In genomic region chr8:41644626-41645025, GRCm38 (mm10) we compare ENCODE assay signal across 21 mouse cellular contexts.
"Had no signal": no experiment of that assay in that cellular context is flagged by ENCODE, and none has a peak within 500 bp of the region (broad histone marks: within the 10 kb centered on the region; RNA-seq: fewer than 3 reads in every experiment).

No protein-coding gene starts in this region.

- H3K9ac ChIP-seq: limb, embryonic 15.5 days; liver, embryonic 15.5 days; lung, embryonic 15.5 days; midbrain, embryonic 12.5 days; midbrain, embryonic 15.5 days; neural tube, embryonic 12.5 days; neural tube, embryonic 15.5 days had no signal

- H3K4me1 ChIP-seq: limb, embryonic 15.5 days; liver, embryonic 15.5 days; lung, embryonic 15.5 days; megakaryocyte, embryonic 14.5 days; midbrain, embryonic 12.5 days; midbrain, embryonic 15.5 days; neural tube, embryonic 12.5 days; neural tube, embryonic 15.5 days had no signal

- H3K9me3 ChIP-seq: limb, embryonic 15.5 days; liver, embryonic 15.5 days; lung, embryonic 15.5 days; megakaryocyte, embryonic 14.5 days; midbrain, embryonic 12.5 days; midbrain, embryonic 15.5 days; neural tube, embryonic 12.5 days; neural tube, embryonic 15.5 days had no signal

- H3K4me2 ChIP-seq: limb, embryonic 15.5 days; liver, embryonic 11.5 days; liver, embryonic 15.5 days; lung, embryonic 15.5 days; midbrain, embryonic 12.5 days; midbrain, embryonic 15.5 days; neural tube, embryonic 12.5 days; neural tube, embryonic 15.5 days had no signal

- H3K27ac ChIP-seq: limb, embryonic 15.5 days; liver, embryonic 15.5 days; lung, embryonic 15.5 days; midbrain, embryonic 12.5 days; midbrain, embryonic 15.5 days; neural tube, embryonic 12.5 days; neural tube, embryonic 15.5 days; stomach, postnatal 0 days had no signal

- ATAC-seq: midbrain, embryonic 15.5 days had no signal

- DNase-seq: kidney, adult 18-20 months; kidney, adult 9 months; kidney, postnatal 14 days; kidney, postnatal 4 days; lung, adult 18-20 months; lung, postnatal 10 days; lung, postnatal 36 days; right cerebral cortex, adult 18-20 months; right cerebral cortex, postnatal 14 days; right cerebral cortex, postnatal 4 days; thymus, postnatal 25 days had no signal

- H3K36me3 ChIP-seq: limb, embryonic 15.5 days; liver, embryonic 15.5 days; lung, embryonic 15.5 days; midbrain, embryonic 12.5 days; midbrain, embryonic 15.5 days; neural tube, embryonic 12.5 days; neural tube, embryonic 15.5 days had no signal

- H3K27me3 ChIP-seq: limb, embryonic 15.5 days; liver, embryonic 15.5 days; lung, embryonic 15.5 days; megakaryocyte, embryonic 14.5 days; midbrain, embryonic 12.5 days; midbrain, embryonic 15.5 days; neural tube, embryonic 12.5 days; neural tube, embryonic 15.5 days had no signal

- H3K4me3 ChIP-seq: limb, embryonic 15.5 days; liver, embryonic 15.5 days; lung, embryonic 15.5 days; megakaryocyte, embryonic 14.5 days; midbrain, embryonic 12.5 days; midbrain, embryonic 15.5 days; neural tube, embryonic 12.5 days; neural tube, embryonic 15.5 days had no signal
